Mouse (Mus musculus) 3134 (cell line): ENCODE results near the gene Cd300a.

Experiments used
- DNase-seq: peaks from one replicate; pipeline ENCODE4 v3.0.0-alpha.2; 2011; ENCODE audit warnings: low spot score; ENCODE audit not compliant: insufficient read length; ENCODE audit errors: extremely low read depth

Cd300a gene

DNA sequence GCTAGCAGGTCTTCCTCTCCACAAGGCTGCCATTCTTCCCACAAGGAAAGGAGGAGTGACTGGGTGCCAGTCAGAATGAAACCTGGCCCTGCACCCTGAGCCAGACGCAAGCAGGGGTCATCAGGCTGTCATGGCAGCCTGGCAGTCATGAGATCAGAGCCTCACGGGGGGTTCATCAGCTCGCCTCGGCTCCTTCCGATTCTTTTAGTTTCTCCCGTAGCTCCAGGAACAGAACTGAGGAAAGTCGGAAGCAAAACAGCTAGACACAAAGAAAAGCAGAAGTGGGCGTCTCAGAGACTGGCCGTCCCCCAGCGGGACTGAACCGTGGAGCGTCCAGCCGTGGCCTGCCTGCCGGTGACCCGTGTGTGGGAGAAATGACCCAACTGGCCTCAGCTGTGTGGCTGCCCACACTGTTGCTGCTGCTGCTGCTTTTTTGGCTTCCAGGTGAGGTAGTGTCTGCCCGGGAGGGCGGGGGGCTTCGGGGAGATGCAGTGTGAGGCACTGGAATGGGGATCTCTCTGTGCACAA, at the start of gene Cd300a:
Cd300a (plus strand) TSS at position 51 of the 528 bp plus-strand sequence.
- no peak for DNase-seq

DNA sequence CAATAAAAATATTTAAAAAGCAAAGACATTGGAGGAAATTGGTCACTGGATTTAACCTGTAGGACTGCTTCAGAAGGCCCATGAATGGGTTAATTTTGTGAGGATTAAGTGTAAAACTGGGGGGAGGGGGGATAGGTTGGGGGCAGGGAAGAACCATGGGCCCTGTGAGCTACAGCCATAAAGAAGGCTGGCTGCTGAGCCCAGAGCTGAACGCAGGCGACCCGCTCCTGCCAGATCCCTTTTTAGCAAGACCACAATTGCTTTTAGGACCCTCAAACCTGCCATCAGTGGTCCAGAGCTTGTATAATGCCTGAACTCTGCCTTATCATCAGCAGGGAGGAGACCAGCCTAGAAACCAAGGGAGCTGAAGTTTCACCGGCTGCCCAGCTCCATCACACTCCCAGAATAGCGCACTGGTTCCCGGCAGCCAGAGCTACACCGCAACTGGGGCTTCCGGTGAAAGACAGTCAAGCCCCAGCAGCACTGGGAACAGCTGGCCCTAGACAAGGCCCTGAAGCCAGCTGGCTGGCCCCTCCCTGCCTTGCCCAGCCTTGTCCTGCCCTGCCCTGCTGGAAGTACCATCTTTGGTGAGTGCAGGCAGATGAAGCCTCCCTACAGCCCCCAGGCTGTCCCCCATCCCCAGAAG, 45.9 kb upstream of the Cd300a start:
- DNase-seq, result no peak

DNA sequence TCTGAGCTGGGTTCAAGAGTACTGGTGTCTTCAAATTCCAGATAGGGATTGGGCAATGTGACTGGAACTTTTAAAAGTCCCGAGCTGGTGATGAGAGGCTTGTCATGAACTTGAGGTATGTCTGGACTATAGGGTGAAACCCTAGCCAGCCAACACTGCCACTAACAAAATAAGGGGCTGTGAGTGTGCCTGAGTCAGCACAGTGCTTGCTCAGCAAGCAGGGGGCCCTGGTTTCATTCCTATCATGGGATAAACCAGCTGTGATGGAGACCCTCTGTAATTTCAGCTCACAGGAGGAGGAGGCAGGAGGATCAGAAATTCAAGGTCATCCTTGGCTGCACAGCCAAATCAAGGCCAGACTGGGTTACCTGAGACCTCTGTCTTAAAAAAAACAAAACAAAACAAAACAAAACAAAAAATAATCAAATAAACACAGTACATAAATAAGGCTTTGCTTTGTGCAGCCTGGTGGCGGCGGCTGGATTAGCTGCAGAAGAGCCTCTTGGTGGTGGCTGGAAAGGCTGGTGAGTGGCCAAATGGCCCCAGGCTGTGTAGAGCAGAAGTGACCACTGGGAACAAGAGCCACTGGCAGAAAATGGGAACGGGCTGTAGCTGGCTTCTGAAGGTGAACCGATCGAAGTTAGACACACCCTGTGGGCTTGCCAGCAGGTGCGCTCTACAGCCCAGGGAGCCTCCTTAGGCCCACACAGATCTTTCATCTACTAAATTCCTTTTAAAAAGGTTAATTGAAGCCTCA, 45.2 kb upstream of the Cd300a start:
- DNase-seq, result no peak

DNA sequence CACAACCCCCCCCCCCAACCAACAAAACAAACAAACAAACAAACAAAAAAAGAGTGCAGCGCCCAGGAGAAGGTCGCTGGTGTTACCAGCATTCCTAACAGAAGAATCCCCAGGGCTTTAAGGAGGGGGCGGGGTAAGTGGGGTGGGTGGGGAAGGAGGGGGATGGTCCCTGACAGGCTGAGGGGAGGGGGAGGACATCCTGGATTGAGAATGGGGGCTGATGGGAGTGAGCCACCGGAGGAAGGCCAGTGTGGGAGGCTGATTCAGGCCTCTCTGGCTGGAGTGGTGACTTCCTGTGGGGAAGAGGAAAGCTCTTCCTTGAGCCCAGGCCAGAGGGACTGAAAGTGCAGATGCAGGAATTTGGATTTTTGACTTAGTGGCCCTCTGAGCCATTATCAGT, 43.5 kb upstream of the Cd300a start:
- no peak for DNase-seq

DNA sequence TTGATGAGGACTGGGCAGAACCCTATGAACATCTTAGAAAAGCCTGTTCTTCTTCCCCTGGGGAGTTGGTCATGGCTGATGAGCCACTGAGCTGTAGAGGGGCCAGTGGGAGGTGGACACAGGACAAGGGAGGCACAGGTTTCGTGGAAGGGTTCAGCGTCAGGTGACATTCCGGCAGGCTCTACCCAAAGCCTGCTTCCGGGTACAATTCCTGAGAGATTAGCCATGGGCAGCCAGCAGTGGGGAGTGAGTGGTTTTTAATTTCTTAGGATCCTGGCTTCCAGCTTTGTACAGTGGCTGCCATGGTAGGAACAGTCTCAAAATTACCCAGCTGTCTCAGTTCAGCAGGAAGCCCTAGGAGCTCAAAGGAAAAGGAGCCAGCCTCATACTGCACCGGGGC, 42.8 kb upstream of the Cd300a start:
- DNase-seq, result no peak

DNA sequence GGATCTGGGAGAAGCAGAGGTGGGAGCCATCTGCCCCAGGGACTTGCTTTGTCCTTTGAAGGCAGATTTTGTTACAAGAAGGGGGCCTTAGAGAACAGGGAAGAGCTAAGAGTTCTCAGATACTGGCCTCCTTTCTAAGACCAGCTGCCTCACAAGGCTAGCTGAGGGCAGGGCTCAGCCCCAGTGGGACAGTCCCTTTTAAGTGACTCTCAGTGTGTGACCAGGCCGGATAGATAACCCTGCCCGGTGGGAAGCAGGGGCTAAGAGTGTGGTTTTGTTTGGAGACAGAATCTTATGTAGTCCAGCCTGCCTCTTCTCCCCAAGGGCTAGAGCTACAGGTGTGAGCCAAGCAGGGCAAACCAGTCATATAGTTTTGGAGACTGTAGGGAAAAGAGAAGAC, 40.3 kb upstream of the Cd300a start:
- no peak for DNase-seq

DNA sequence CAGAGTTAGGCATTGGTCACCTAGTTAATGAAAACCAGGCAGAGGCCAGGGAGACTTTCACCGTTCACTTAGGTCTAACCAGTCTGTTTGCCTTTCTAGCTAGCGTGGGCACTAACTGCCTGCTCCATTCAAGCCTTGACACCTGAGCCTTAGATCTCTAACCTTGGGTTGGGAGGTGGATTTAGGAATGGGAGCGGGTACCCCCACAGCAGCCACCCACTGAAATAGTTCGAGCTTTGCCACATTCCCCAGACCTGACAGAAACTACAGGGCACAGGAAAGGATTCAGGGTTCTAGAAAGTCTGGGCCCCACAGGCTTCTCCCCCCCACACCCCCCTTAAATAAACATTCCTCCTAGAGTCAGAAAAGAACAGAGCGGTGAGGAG, 39.8 kb upstream of the Cd300a start:
- no peak for DNase-seq

DNA sequence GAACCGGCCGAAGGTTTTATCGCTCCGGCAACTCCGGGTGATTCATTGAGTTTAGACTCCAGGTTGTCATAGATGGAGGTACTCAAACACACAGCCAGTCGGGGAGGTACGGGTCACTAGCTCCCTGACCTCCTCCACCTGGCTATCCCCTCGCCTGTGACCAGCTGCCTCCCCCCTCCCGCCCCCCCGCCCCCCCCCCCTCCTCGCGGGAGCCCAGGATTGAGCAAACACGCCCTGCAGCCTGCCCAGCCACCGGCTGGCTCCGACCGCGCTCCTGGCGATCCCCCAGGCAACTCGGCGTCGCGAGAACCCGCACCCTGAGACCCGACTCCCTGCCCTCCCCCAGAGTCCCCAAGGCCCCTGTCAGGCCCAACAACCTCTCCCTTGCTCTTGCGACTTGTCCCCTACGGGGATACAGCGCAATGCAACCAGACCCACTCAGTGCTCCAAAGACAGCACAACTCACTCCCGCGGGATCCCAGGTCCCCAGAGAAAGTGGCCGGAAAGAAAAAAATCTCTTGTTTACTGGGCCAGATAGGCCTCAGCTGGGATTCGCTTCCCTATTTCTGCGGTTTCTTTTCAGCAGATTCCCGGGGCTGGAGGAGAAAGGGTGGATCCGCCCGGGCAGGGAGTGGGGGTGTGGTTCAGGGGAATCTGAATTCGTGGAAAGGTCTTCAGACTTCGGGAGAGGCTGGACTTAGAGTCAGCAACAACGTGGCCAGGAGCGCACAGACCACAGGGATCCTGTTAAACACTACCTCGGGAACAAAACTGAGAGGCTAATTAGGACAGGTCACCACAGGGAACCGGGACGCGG, 39.2 kb upstream of the Cd300a start, which contains the start of gene Gprc5c:
Gprc5c (plus strand) TSS at position 701 of the 817 bp plus-strand sequence.
- DNase-seq, result no peak

DNA sequence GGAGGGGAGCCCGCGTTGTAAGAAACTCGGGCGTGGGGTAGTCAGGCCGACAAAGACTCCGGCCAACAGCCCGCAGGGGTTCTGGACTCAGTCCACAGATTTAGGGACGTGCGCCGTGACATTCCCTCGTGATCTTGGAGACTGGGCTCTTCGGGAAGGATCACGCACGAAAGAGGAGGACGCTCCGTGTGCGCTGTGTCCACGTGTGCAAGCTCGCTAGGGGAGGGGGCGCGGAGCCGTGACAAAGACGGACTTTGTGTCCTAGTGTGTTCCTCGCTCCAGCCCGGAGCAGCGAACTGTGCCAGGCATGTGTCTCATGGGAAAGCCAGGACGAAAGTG, 38.6 kb upstream of the Cd300a start:
- DNase-seq, result no peak

DNA sequence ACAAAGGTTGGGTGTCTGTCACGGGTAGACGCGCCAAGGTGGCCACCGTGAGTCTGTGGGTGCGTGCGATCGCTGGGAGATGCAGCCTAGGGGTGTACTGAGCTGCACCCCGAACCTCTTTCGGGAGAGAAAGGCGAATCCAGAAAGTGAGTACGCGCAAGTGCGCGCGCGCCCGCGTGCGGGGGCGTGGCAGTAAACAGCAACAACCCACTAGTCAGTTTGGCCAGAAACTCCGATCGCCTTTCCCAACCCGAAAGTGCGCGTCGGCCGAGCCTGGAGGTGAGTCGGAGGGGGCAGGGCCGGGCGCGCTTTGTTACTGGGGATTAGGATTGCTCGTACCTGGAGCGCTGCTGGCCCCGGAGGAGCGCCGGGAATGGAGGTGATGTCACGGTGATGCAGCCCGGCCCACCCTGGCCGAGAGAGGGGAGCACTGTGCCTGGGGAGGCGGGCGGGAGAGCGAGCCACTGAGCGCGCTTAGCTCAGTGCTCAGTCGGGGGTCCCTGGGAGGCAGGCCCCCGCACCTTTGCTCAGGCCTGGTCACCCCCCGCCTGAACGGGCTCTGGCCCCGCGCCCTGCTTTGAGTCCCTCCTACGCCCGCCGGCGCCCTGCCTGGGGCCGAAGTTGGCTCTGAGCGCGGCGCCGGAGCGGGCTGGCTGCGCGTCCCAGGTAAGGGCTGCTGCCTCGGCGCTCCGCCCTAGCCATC, 38.1 kb upstream of the Cd300a start:
- no peak for DNase-seq

DNA sequence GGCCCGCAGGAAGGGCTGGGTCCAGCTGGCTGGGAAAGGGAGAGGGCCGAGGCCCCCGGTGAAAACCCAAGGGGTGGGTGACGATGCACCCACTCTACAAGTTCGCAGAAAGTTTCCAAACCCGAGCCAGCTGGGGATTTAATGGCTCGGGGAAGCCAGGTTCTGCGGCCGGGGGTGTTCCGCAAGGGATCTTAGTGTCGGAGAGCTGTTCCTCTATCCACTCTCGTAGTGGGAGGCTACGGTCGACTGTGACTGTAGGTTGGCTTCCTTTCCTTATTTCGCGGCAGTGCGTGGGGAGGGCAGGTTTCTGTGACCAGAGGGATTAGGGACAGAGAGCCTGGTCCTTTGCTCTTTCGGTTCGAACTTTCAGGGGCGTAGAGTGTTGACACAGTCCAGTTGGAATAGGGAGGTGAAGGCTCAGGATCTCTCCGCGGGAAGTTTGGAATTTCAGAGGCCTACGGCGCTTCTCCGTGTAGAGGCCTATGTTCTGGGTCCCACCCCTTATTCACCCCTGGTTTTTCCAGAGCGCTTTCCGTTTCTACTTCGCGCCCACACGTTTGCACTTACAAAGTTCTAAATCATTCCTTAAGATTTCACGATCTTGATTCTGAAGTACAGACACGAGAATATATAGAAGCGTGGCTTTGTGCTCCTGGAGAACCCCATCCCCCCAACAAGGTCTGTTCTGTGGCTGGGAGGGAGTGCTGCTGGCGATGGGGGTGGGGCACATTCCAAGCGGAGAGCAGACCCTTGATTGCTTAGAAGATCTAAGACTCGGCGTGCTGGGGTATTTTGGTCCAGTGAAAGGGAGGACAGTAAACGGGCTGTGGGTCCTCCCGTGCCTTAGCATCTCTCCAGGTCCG, 37.3 kb upstream of the Cd300a start:
- DNase-seq, result no peak

DNA sequence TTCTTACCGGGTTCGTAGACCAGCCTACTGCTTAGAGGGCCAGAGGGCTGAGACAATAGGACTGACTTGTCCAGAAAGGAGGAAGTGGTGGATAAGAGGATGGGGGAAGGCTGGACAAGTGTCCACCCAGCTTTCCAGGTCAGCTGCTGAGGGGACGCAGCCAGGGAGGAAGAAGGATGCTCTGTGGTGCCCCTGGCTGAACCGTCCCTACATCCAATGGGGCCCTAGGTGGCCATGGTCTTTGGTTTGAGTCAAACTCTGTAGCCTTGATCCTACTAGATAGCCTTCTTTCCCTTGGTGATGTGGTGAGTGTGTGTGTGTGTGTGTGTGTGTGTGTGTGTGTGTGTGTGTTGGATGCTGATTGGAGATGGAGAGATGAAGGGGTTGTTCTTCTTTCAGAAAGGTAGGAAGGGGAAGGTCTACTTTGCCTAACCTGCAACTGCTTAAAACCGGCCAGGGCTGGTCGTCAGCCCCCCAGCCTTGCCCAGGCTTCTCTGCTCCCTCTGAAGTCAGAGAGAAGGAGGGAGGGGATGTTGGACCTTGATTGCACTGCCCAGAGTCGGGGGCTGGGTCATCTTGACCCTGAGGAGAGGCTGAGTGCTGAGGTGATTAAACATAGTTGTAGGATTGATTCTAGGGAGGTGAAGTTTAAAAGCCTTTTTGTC, 36.5 kb upstream of the Cd300a start:
- no peak for DNase-seq

DNA sequence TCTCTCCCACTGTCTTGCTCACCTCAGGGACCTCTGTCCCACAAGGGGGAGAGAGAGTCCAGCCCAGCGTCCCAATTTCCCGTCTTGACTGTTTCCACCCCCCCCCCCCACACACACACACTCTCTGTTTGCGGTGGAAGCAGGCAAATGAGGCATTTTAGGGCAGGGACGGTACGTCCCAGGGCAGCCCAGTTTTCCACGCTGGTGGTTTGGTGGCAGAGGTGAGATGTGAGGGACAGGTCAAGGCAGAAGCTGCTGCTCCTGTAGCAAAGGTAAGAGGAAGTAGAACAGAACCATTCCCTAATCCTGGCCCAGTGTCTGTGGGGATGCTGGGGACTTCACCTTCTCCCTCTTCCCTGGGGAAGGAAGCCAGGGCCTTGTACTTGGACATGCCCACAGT, 35.3 kb upstream of the Cd300a start:
- DNase-seq, result no peak

DNA sequence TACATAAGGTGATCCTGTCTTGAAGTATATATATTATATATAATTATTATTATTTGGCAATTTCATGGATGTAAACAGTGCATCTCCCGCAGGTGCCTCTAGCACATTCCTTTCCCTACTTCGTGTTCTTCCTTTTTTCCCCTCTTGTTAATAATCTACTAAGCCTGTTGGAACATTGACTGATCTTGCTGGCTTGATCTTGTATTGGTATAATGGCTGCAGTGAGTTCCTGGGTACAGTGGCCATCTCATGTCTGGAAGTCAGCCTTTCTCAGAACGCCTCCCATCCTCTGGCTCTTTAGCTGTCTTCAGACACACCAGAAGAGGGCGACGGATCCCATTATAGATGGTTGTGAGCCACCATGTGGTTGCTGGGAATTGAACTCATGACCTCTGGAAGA, 33.7 kb upstream of the Cd300a start:
- no peak for DNase-seq

DNA sequence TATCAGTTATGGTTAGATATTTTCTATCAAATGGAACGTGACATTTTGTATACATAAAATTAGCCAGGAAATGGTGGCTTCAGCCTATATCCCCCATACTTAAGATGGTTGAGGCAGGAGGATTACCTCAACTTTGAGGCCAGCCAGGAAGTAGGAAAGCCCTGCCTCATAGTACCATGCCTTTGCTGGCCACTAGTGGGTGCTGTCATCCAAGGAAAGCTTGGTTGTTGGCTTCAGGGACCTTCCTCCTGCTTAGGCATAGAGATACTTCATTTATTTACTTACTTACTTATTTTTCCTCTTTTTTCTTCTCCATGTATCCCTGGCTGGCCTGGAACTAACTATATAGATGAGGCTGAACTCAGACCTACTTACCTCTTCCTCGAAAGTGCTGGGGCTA, 31.2 kb upstream of the Cd300a start:
- DNase-seq, result no peak

DNA sequence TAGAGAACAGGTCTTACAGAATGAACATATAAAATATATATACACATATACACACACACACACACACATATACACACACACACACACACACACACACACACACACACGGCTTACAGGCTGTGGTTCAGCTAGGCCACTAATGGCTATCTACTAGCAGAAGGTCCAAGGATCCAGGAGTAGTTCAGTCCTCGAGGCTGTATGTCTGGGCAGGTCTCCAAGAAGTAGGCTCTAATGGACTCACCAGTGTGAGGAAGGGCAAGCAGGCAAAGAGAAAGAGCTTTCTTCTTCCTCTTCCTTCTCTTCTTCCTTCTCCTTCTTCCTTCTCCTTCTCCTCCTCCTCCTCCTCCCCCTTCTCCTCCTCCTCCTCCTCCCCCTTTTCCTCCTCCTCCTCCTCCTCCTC, 28.8 kb upstream of the Cd300a start:
- DNase-seq, result no peak

DNA sequence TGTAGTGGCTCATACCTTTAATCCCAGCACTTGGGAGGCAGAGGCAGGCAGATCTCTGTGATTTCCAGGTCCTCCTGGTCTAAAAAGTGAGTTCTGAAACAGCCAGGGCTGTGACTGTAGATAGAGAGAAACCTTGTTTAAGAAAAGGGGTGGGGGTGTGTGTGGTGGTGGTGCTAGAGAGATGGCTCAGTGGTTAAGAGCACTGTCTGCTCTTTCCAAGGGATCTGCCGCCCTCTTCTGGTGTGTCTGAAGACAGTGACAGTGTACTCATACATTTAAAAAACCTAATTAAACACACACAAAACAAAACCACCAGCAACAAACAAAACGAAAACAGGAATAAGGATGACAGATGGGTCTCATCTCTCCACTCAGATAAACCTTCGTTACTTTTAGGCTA, 27.2 kb upstream of the Cd300a start:
- DNase-seq, result no peak

DNA sequence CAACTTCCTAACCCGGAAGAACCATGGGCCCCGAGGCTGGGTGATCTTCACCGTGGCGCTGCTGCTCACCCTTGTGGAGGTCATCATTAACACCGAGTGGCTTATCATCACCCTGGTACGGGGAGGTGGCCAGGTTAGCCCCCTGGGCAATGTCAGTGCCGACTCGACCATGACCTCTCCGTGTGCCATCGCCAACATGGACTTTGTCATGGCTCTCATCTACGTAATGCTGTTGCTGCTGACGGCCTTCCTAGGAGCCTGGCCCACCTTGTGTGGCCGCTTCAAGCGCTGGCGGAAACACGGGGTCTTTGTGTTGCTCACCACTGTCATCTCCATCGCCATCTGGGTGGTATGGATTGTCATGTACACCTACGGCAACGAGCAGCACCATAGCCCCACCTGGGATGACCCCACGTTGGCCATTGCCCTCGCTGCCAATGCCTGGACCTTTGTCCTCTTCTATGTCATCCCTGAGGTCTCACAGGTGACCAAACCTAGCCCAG, 25.9 kb upstream of the Cd300a start:
- no peak for DNase-seq

DNA sequence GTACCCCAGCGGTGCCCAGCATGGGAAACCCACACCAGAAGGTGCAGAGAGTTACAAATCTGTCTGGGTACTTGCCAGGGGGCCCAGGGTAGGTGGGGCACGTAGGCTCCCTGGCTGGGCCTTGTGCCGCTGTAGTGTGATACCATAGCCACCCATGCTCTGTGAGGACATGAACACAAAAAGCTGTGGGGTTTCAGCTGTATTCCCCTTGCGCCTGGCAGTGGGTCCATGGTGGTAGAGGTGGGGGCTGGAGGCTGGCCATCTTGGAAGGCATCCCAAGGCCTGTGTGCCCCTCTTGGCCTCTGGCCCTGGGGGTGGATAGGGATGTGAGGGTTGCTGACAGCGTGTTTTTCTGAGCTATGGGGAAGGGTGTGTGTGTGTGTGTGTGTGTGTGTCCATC, 23.8 kb upstream of the Cd300a start:
- DNase-seq, result no peak
